Mouse (Mus musculus): ENCODE data around the gene Cd5l.

The Cd5l gene

GRCm38 (mm10) chr3:87409196-87409935 is 51.7 kb downstream of the Cd5l start:
- DNase-seq: no peak

GRCm38 (mm10) chr3:87410605-87411004 is 52.9 kb downstream of the Cd5l start:
- DNase-seq: no peak

GRCm38 (mm10) chr3:87411150-87411549 is 53.5 kb downstream of the Cd5l start:
- DNase-seq: peak; percentile 30

GRCm38 (mm10) chr3:87420645-87421044 is 63.0 kb downstream of the Cd5l start:
- no peak for DNase-seq

Data from lung, postnatal 36 days (tissue).